In the genomic region with DNA sequence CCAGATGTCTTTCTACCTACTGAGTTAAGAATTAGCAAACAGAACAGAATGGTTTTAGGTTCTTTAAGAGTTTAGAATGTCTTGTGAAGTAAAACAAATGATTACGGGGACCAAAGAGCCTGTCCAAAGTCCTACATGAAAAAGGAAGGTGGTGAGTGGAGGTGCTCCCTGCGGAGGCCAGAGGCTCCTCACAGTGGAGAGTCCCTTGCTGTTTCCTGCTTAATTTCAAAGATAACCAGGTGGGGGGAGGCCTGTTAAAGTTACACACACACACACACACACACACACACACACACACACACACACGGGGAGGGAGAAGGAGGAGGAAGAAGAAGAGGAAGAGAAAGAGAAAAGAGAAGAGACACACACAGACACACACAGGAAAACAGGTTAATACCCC, we compare ENCODE assay signal across 13 mouse cellular contexts.
DNase-seq lines count a peak whose midpoint lies in the region; ATAC-seq and TF ChIP-seq lines count a peak whose summit lies in the region.
"Had no signal": no experiment of that assay in that cellular context is flagged by ENCODE, and none has a peak within 500 bp of the region (broad histone marks: within the 10 kb centered on the region; RNA-seq: fewer than 3 reads in every experiment).

No protein-coding gene starts in this region.

- no peak for TF ChIP-seq EP300 in MEL (IDR thresholded peaks at IDR 0.05; ENCODE audit: low read depth in 1 of 2, low read length in 2 of 2)

- no peaks in the 10 kb centered on the region for H3K27me3 ChIP-seq in MEL (ENCODE audit: control insufficient read depth in 1 of 2, insufficient read depth in 2 of 2, low read length in 2 of 2)
- H3K27me3 ChIP-seq in embryonic facial prominence, embryonic 14.5 days (replicated peaks; ENCODE audit: control insufficient read depth, insufficient read depth, low read length) = no peaks in the 10 kb centered on the region
- no peaks in the 10 kb centered on the region for H3K27me3 ChIP-seq in intestine, embryonic 14.5 days (replicated peaks; ENCODE audit: control insufficient read depth, insufficient read depth, low read length)
- H3K27me3 ChIP-seq in neural tube, embryonic 12.5 days (replicated peaks) = no peaks in the 10 kb centered on the region

- no peaks in the 10 kb centered on the region for H3K9me3 ChIP-seq in MEL (replicated peaks; ENCODE audit: insufficient read depth, low read length)
- H3K9me3 ChIP-seq in embryonic facial prominence, embryonic 14.5 days (ENCODE audit: control insufficient read depth, low read length) = no peaks in the 10 kb centered on the region
- H3K9me3 ChIP-seq in intestine, embryonic 14.5 days (ENCODE audit: control insufficient read depth, low read length) = no peaks in the 10 kb centered on the region
- H3K9me3 ChIP-seq in neural tube, embryonic 12.5 days = no peaks in the 10 kb centered on the region
- H3K9me3 ChIP-seq: G1E had no signal

- no peak overlapping the region for H3K27ac ChIP-seq in MEL (ENCODE audit: control insufficient read depth, low read depth, low read length)
- H3K27ac ChIP-seq in embryonic facial prominence, embryonic 14.5 days (replicated peaks; ENCODE audit: low read depth, low read length) = peak overlapping the region; percentile 39
- H3K27ac ChIP-seq in intestine, embryonic 14.5 days (ENCODE audit: low read depth) = peak overlapping the region; percentile 43; the same call in 1 of the 2 replicates
- H3K27ac ChIP-seq in neural tube, embryonic 12.5 days = peak overlapping the region; percentile 67; the same call in 1 of the 2 replicates
- H3K27ac ChIP-seq: liver, embryonic 14.5 days had no signal

- no peaks in the 10 kb centered on the region; a peak in 2 of 4 replicates for H3K36me3 ChIP-seq in MEL (ENCODE audit: control insufficient read depth in 1 of 2, insufficient read depth in 2 of 2, low read length in 2 of 2)
- no peaks in the 10 kb centered on the region for H3K36me3 ChIP-seq in embryonic facial prominence, embryonic 14.5 days (ENCODE audit: control insufficient read depth, insufficient read depth, low read length)
- H3K36me3 ChIP-seq in intestine, embryonic 14.5 days (ENCODE audit: control insufficient read depth, insufficient read depth, low read length) = no peaks in the 10 kb centered on the region
- H3K36me3 ChIP-seq in neural tube, embryonic 12.5 days = no peaks in the 10 kb centered on the region
- H3K36me3 ChIP-seq: G1E had no signal

- H3K4me3 ChIP-seq in MEL (ENCODE audit: control insufficient read depth in 1 of 2, insufficient read depth in 1 of 2, low read depth in 2 of 2, low read length in 2 of 2) = no peak overlapping the region
- no peak overlapping the region for H3K4me3 ChIP-seq in embryonic facial prominence, embryonic 14.5 days (ENCODE audit: low read depth, low read length)
- H3K4me3 ChIP-seq in intestine, embryonic 14.5 days (ENCODE audit: low read depth, low read length) = no peak overlapping the region
- H3K4me3 ChIP-seq in neural tube, embryonic 12.5 days = no peak overlapping the region

- TF ChIP-seq RAD21 in MEL (IDR thresholded peaks at IDR 0.05; ENCODE audit: low read depth, low read length) = no peak

- no peak for ATAC-seq in embryonic facial prominence, embryonic 14.5 days (ENCODE audit: low read depth)
- no peak for ATAC-seq in intestine, embryonic 14.5 days (replicated peaks; ENCODE audit: low FRiP score, low TSS enrichment, low read depth)
- ATAC-seq in neural tube, embryonic 12.5 days (ENCODE audit: low FRiP score, low read depth) = no peak
- ATAC-seq: activated CD4-positive, CD25-positive, alpha-beta regulatory T cell, adult 4 months had no signal

- WGBS in embryonic facial prominence, embryonic 14.5 days = 25% methylated on average over 3 of the region's 3 CpGs
- WGBS in intestine, embryonic 14.5 days = 17% methylated on average over 3 of the region's 3 CpGs
- 37% methylated on average over 3 of the region's 3 CpGs for WGBS in neural tube, embryonic 12.5 days

- no peak overlapping the region for H3K4me2 ChIP-seq in embryonic facial prominence, embryonic 14.5 days (ENCODE audit: low read depth, low read length)
- H3K4me2 ChIP-seq in intestine, embryonic 14.5 days (ENCODE audit: low read length) = no peak overlapping the region
- no peak overlapping the region for H3K4me2 ChIP-seq in neural tube, embryonic 12.5 days (replicated peaks)

- peaks cover 0 to 4% of the 10 kb centered on the region in 2 experiments; a peak in 1 of 4 replicates for H3K4me1 ChIP-seq in MEL (ENCODE audit: control insufficient read depth in 1 of 2, insufficient read depth in 2 of 2, low read length in 2 of 2)
- H3K4me1 ChIP-seq in embryonic facial prominence, embryonic 14.5 days (ENCODE audit: control insufficient read depth, insufficient read depth, low read length) = 0 out of 2 replicates have a peak, but pooled peaks cover 14% of the 10 kb centered on the region
- H3K4me1 ChIP-seq in intestine, embryonic 14.5 days (replicated peaks; ENCODE audit: control insufficient read depth, insufficient read depth, low read length) = peaks cover 34% of the 10 kb centered on the region
- peaks cover 35% of the 10 kb centered on the region for H3K4me1 ChIP-seq in neural tube, embryonic 12.5 days

- H3K9ac ChIP-seq in MEL (ENCODE audit: control insufficient read depth, low read depth, low read length, poor library complexity, severe bottlenecking) = no peak overlapping the region
- no peak overlapping the region for H3K9ac ChIP-seq in embryonic facial prominence, embryonic 14.5 days (ENCODE audit: low read depth, low read length)
- peak overlapping the region; percentile 25; the same call in 1 of the 2 replicates for H3K9ac ChIP-seq in intestine, embryonic 14.5 days (ENCODE audit: low read length)
- no peak overlapping the region; the same call in 1 of the 2 replicates for H3K9ac ChIP-seq in neural tube, embryonic 12.5 days
- H3K9ac ChIP-seq: liver, embryonic 14.5 days had no signal

- TF ChIP-seq POLR2A in MEL (IDR thresholded peaks at IDR 0.05; ENCODE audit: control insufficient read depth in 1 of 2, insufficient read depth in 1 of 2, low read depth in 1 of 2, low read length in 2 of 2, poor library complexity in 1 of 2) = no peak

- DNase-seq in MEL (ENCODE audit: low read depth, low spot score) = peak; percentile 18
- no peak for DNase-seq in embryonic facial prominence, embryonic 14.5 days (ENCODE audit: low spot score)
- no peak for DNase-seq in intestine, embryonic 14.5 days (ENCODE audit: low spot score)
- DNase-seq in urinary bladder, adult 2 months (ENCODE audit: low spot score) = no peak
- DNase-seq in left cerebral cortex, adult 11 months (ENCODE audit: low spot score) = no peak
- DNase-seq in retina, embryonic 14.5 days (ENCODE audit: low spot score) = no peak
- DNase-seq: cerebellum, adult 9-11 months; gastrocnemius, postnatal 25 days; heart, postnatal 4 days had no signal

- no peaks in the 10 kb centered on the region for H3K79me2 ChIP-seq in MEL (ENCODE audit: control insufficient read depth, insufficient read depth, low read length, poor library complexity)

- no peak for TF ChIP-seq CTCF in MEL (IDR thresholded peaks at IDR 0.05 in 2 of 3, conservative IDR thresholded peaks at IDR 0.05 in 1 of 3; ENCODE audit: control insufficient read depth in 1 of 3, insufficient read depth in 1 of 3, low read depth in 2 of 3, low read length in 3 of 3, poor library complexity in 1 of 3, severe bottlenecking in 1 of 3)

TF ChIP-seq in MEL, 35 proteins besides CTCF, POLR2A, EP300 and RAD21:
- TF ChIP-seq ZKSCAN1 (IDR thresholded peaks at IDR 0.05; ENCODE audit: low read depth, low read length) = no peak
- no peak for TF ChIP-seq SMC3 (IDR thresholded peaks at IDR 0.05; ENCODE audit: low read depth, low read length)
- TF ChIP-seq GABPA (IDR thresholded peaks at IDR 0.05; ENCODE audit: low read depth, low read length) = no peak
- TF ChIP-seq TAL1 (IDR thresholded peaks at IDR 0.05; ENCODE audit: low read length) = no peak
